Mouse (Mus musculus) midbrain, embryonic 14.5 days (tissue): ENCODE measurements around the gene Frmd4a. TPM values are rescaled to one million over a fixed set of nuclear protein-coding genes. Genes with fewer than 3 reads are reported as not detected.

Source experiments
- ATAC-seq: fragments of 200-750 bp; cut with Nextera tagmentation; 2 replicates; pipeline ENCODE4 v1.8.0; 2017; ENCODE audit warnings: moderate number of reproducible peaks, moderate library complexity; ENCODE audit not compliant: low FRiP score, low TSS enrichment
- DNase-seq: peaks from one replicate; pipeline ENCODE4 v3.0.0-alpha.2; 2015
- H3K27ac ChIP-seq: fragments of 300-500 bp; sonication (generic); replicated peaks from 2 replicates; pipeline ENCODE4 v1.5.1; 2014; ENCODE audit warnings: mild to moderate bottlenecking, low read depth, low read length, moderate library complexity
- H3K27me3 ChIP-seq: fragments of 300-500 bp; sonication (generic); 2 replicates; pipeline ENCODE4 v1.6.1; 2014; ENCODE audit warnings: low read length, control low read depth, mixed read lengths; ENCODE audit not compliant: control insufficient read depth, insufficient read depth
- H3K36me3 ChIP-seq: fragments of 300-500 bp; sonication (generic); 2 replicates; pipeline ENCODE4 v1.6.1; 2014; ENCODE audit warnings: low read length, control low read depth; ENCODE audit not compliant: control insufficient read depth, insufficient read depth
- H3K4me1 ChIP-seq: fragments of 300-500 bp; sonication (generic); 2 replicates; pipeline ENCODE4 v1.6.1; 2014; ENCODE audit warnings: mild to moderate bottlenecking, antibody characterized with exemption, low read length, control low read depth; ENCODE audit not compliant: control insufficient read depth, insufficient read depth
- H3K4me2 ChIP-seq: fragments of 300-500 bp; sonication (generic); 2 replicates; pipeline ENCODE4 v1.6.1; 2014; ENCODE audit warnings: mild to moderate bottlenecking, low read length, moderate library complexity
- H3K4me3 ChIP-seq: fragments of 300-500 bp; sonication (generic); replicated peaks from 2 replicates; pipeline ENCODE4 v1.5.1; 2014; ENCODE audit warnings: low read depth, low read length
- H3K9ac ChIP-seq: fragments of 300-500 bp; sonication (generic); replicated peaks from 2 replicates; pipeline ENCODE4 v1.6.1; 2014; ENCODE audit warnings: mild to moderate bottlenecking, low read length, moderate library complexity
- H3K9me3 ChIP-seq: fragments of 300-500 bp; sonication (generic); 2 replicates; pipeline ENCODE4 v1.6.1; 2016; ENCODE audit warnings: low read length, control low read depth, mixed read lengths; ENCODE audit not compliant: control insufficient read depth
- WGBS: fragments of 180-500 bp; shearing (Covaris S2); extraction: QIAGEN DNeasy Blood & Tissue Kit; methylation state at CpG from one replicate; pipeline ENCODE4 v1.1.7; 2014; 5-methylcytosine and 5-hydroxymethylcytosine counted together
- polyA plus RNA-seq: library from polyadenylated mRNA; unstranded; fragments of >200 nt; fragmentation: Nextera tagmentation; extraction: Ambion mirVana; gene quantifications from 2 replicates; pipeline ENCODE4 v1.2.1, GENCODE M21; 2014

The Frmd4a gene
- polyA plus RNA-seq, 1 experiment from 2014 or later, result 68.4 TPM

DNA sequence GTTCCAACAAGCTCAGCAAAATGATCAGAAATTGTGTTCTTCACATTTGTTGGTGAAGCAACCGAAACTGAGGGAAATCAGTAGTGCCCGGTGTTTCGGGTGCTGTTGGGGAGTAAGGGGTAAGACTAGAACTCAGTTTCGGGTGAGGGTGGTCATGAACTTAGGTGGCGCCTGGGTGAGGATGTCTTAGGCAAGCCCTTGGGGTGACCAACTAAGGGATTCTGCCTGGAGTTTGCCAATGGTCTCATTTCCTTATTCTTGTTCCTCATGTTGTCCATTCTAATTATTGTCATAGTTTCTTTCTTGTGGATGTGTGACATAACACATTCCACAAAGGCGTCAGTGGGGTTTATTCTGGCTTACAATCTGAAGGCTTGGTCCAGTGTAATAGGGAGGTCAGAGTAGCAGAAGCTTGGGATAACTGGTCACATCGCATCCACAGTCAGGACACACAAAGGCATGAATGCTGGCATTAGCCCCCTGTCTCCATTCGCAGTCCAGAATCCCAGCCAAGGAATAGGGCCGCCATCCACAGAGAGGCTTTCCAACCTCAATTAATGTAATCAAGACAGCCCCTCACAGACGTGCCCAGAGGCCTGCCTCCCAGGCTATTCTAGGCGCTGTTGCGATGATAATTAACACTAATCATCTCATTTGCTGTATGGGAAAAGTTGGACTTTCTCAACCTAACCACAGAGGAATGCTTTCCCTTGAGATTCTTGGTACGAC, 490.5 kb downstream of the Frmd4a start:
- Histone ChIP-seq H3K27me3 (no peaks in the 10 kb centered on the region), H3K9me3 (no peaks in the 10 kb centered on the region), H3K27ac (no peak overlapping the region), H3K36me3 (peaks cover 3% of the 10 kb centered on the region; the same call in 1 of the 2 replicates), H3K9ac (no peak overlapping the region), H3K4me2 (no peak overlapping the region), H3K4me3 (no peak overlapping the region), H3K4me1 (0 out of 2 replicates have a peak, but pooled peaks cover 2% of the 10 kb centered on the region)
- no peak for ATAC-seq
- WGBS, result 84% methylated on average over 13 of the region's 13 CpGs
- DNase-seq, result no peak

GRCm38 (mm10) chr2:4508959-4509615, 491.6 kb downstream of the Frmd4a start:
- Histone ChIP-seq H3K4me1 (0 out of 2 replicates have a peak, but pooled peaks cover 2% of the 10 kb centered on the region), H3K27me3 (no peaks in the 10 kb centered on the region), H3K9me3 (no peaks in the 10 kb centered on the region), H3K36me3 (peaks cover 7% of the 10 kb centered on the region; the same call in 1 of the 2 replicates), H3K9ac (no peak overlapping the region), H3K4me2 (no peak overlapping the region), H3K4me3 (no peak overlapping the region), H3K27ac (no peak overlapping the region)
- no peak for DNase-seq
- 86% methylated on average over 10 of the region's 10 CpGs for WGBS
- ATAC-seq, result no peak

DNA sequence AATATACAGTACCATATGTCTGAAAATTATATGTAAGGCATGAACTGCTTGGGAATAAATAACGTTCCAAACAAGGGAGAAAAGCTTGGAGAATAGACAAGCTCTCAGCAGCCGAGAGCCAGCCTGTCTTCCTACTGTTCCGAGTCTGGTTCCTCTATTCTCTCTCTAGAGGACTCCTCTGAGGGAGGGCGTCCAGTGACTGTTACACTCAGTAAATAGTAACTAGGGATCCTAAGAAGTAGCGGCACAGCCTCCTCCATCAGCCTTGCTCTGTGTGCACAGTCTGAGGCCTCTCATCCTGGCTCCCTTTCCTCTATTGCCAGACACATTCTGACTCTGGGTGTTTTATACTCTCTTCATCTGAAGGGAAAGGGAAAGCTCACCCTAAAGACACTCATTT, 492.2 kb downstream of the Frmd4a start:
- H3K27ac ChIP-seq, result no peak overlapping the region

DNA sequence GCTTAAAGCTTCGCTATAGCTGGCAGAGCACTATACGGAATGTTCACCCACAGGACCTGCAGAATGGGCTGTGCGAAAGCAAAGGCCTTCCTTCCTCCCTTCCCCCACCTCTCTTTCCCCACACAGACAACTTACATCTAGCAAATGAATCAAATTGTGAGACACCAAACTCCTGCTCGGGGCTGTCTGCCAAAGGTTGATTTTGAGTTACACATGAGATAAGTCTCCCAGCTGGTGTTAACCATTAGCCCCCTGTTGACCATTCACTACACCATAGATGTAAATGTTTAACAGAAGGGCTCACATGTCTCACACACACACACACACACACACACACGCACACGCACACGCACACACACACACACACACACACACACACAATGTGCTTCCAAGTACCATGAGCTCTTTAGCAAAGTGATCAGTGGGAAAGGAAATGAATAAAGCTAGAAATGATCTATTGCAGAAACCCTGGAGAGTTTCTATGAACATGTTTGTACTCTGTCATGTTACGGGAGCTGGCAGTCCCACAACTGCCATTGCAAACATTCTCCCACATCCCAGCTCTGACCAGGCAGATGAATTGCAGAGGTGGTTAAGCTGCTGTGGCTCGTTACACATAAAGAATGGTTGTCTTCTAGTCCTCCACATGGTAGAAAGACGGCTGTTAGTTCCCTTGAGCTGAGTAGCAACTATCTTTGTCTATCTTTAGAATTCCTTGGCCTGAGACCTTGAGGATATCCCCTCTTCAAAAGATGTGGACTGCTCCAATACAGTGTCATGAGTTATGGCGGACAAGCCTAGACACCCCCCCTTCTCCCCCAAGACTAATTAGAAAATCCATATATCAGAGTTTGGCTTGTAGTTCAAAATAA, 492.9 kb downstream of the Frmd4a start:
- Histone ChIP-seq H3K36me3 (peaks cover 17% of the 10 kb centered on the region), H3K4me2 (no peak overlapping the region), H3K4me3 (no peak overlapping the region), H3K4me1 (0 out of 2 replicates have a peak, but pooled peaks cover 2% of the 10 kb centered on the region), H3K9me3 (no peaks in the 10 kb centered on the region), H3K27me3 (no peaks in the 10 kb centered on the region), H3K27ac (no peak overlapping the region), H3K9ac (no peak overlapping the region)
- no peak for DNase-seq
- WGBS, result 77% methylated on average over 11 of the region's 11 CpGs
- no peak for ATAC-seq

More for the DNA sequence above, 492.2 kb downstream of the Frmd4a start:
- Histone ChIP-seq H3K4me3 (no peak overlapping the region), H3K36me3 (peaks cover 11% of the 10 kb centered on the region; the same call in 1 of the 2 replicates), H3K9me3 (no peaks in the 10 kb centered on the region), H3K4me1 (0 out of 2 replicates have a peak, but pooled peaks cover 2% of the 10 kb centered on the region), H3K4me2 (no peak overlapping the region), H3K27me3 (no peaks in the 10 kb centered on the region), H3K9ac (no peak overlapping the region)
- DNase-seq (no peak), ATAC-seq (no peak)
- WGBS, result 53% methylated on average over 5 of the region's 5 CpGs

GRCm38 (mm10) chr2:4511080-4511386, 493.5 kb downstream of the Frmd4a start:
- no peaks in the 10 kb centered on the region for H3K27me3 ChIP-seq
- no peak for DNase-seq
- WGBS, result 96% methylated on average over 2 of the region's 2 CpGs
- no peak overlapping the region for H3K27ac ChIP-seq
- H3K36me3 ChIP-seq, result peaks cover 16% of the 10 kb centered on the region
- no peak for ATAC-seq
- no peak overlapping the region for H3K9ac ChIP-seq
- 0 out of 2 replicates have a peak, but pooled peaks cover 2% of the 10 kb centered on the region for H3K4me1 ChIP-seq
- H3K4me2 ChIP-seq, result no peak overlapping the region
- no peaks in the 10 kb centered on the region for H3K9me3 ChIP-seq
- no peak overlapping the region for H3K4me3 ChIP-seq

GRCm38 (mm10) chr2:4512607-4513006, 495.1 kb downstream of the Frmd4a start:
- Histone ChIP-seq H3K4me2 (no peak overlapping the region), H3K36me3 (peaks cover 16% of the 10 kb centered on the region), H3K9me3 (no peaks in the 10 kb centered on the region), H3K27me3 (no peaks in the 10 kb centered on the region), H3K9ac (no peak overlapping the region), H3K27ac (no peak overlapping the region), H3K4me3 (no peak overlapping the region), H3K4me1 (peaks cover 10% of the 10 kb centered on the region; the same call in 1 of the 2 replicates)
- ATAC-seq (no peak), DNase-seq (no peak)
- WGBS, result 48% methylated on average over 14 of the region's 14 CpGs

- H3K27me3 ChIP-seq, result no peaks in the 10 kb centered on the region
- 89% methylated on average over 3 of the region's 3 CpGs for WGBS
- no peak overlapping the region for H3K9ac ChIP-seq
- no peak for DNase-seq
- H3K4me3 ChIP-seq, result no peak overlapping the region
- no peaks in the 10 kb centered on the region for H3K9me3 ChIP-seq
- no peak for ATAC-seq
- no peak overlapping the region for H3K4me2 ChIP-seq
- H3K36me3 ChIP-seq, result peaks cover 16% of the 10 kb centered on the region
- H3K4me1 ChIP-seq, result peaks cover 15% of the 10 kb centered on the region; the same call in 1 of the 2 replicates
- H3K27ac ChIP-seq, result no peak overlapping the region
Observed at GRCm38 (mm10) chr2:4515910-4516309, 498.4 kb downstream of the Frmd4a start.

DNA sequence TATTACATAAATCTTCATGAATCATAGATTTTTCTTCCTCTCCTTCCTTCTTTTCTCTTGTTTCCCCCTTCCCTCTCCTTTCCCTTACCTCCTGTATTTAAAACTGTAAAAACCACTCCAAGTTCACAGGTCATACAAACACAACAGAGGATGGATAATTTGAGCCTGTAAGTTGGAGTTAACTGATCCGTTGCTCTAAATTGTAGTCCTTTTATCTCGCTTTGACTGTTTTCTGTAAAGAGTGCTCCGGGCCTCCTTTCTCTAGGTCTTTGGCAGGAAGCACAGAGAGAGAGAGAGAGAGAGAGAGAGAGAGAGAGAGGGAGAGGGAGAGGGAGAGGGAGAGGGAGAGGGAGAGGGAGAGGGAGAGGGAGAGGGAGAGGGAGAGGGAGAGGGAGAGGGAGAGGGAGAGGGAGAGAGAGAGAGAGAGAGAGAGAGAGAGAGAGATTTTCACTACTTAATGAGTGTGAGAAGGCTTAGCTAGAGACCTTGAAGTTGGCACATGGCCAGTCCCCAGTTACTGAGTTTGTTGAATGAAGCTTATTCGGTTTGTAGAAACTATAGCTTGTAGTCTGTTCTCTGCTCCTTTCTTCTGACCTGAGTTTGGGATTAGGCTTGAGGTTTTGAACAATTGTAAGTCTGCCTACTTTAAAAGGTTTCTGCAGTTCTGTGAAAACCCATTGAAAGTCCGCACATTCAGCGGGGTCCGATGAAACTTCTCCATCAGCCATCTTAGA, 499.5 kb downstream of the Frmd4a start:
- 32% methylated on average over 7 of the region's 7 CpGs for WGBS
- no peak overlapping the region for H3K4me2 ChIP-seq

More for the DNA sequence above, 499.5 kb downstream of the Frmd4a start:
- Histone ChIP-seq H3K9ac (no peak overlapping the region), H3K27me3 (no peaks in the 10 kb centered on the region), H3K4me1 (peaks cover 15% of the 10 kb centered on the region; the same call in 1 of the 2 replicates), H3K36me3 (peaks cover 19% of the 10 kb centered on the region), H3K9me3 (no peaks in the 10 kb centered on the region), H3K4me3 (no peak overlapping the region), H3K27ac (peak overlapping the region; percentile 68)
- DNase-seq, result peak; percentile 80
- ATAC-seq, result peak; percentile 17; the same call in 1 of the 2 replicates
